8 mouse cellular contexts compared by ENCODE assay signal in genomic region chr15:83664722-83665121, GRCm38 (mm10).
DNase-seq lines count a peak whose midpoint lies in the region; TF ChIP-seq lines count a peak whose summit lies in the region.
"Had no signal": no experiment of that assay in that cellular context is flagged by ENCODE, and none has a peak within 500 bp of the region (broad histone marks: within the 10 kb centered on the region; RNA-seq: fewer than 3 reads in every experiment).

No protein-coding gene starts in this region.

- peak; percentile 37 for DNase-seq in CH12.LX (ENCODE audit: extremely low read depth)
- DNase-seq in ZHBTc4 (ENCODE audit: low read depth, low spot score), result peak; percentile 43
- DNase-seq in cerebellum, postnatal 36 days, result peak; percentile 26 to 31
- DNase-seq in heart, adult 8-10 months (ENCODE audit: low spot score), result peak; percentile 65
- peak; percentile 24 to 25 for DNase-seq in layer of hippocampus, adult 8-10 months (ENCODE audit: low spot score in 2 of 2)
- DNase-seq in lung, postnatal 36 days, result peak; percentile 75
- DNase-seq in telencephalon, adult 2 months (ENCODE audit: low read depth, low spot score), result peak; percentile 23

- no peaks in the 10 kb centered on the region for H3K79me2 ChIP-seq in CH12.LX (replicated peaks; ENCODE audit: control insufficient read depth, extremely low read depth, insufficient read depth, poor library complexity, severe bottlenecking)

- TF ChIP-seq RAD21 in CH12.LX (IDR thresholded peaks at IDR 0.05; ENCODE audit: low read depth, low read length), result peak; percentile 70

- H3K4me2 ChIP-seq in CH12.LX (ENCODE audit: insufficient read depth, low read depth, poor library complexity, severe bottlenecking), result no peak overlapping the region
- H3K4me2 ChIP-seq: embryonic facial prominence, embryonic 15.5 days had no signal

- H3K4me1 ChIP-seq in CH12.LX (ENCODE audit: control insufficient read depth in 1 of 2, insufficient read depth in 2 of 2), result no peaks in the 10 kb centered on the region
- H3K4me1 ChIP-seq: embryonic facial prominence, embryonic 15.5 days had no signal

- TF ChIP-seq CTCF in CH12.LX (conservative IDR thresholded peaks at IDR 0.05 in 1 of 2, IDR thresholded peaks at IDR 0.05 in 1 of 2; ENCODE audit: low read depth in 2 of 2, low read length in 2 of 2), result peak in 1 of 2 experiments; percentile 76; a peak in 2 of 4 replicates

- no peak overlapping the region for H3K9ac ChIP-seq in CH12.LX (ENCODE audit: insufficient read depth, low read depth)
- H3K9ac ChIP-seq: embryonic facial prominence, embryonic 15.5 days had no signal

- in situ Hi-C loops in CH12.LX (cut with MboI; ENCODE audit: low pct_ligation_motif_present, low pct_unique_long_range_greater_than_20kb, low sequenced_read_pairs), result no loop called here

- H3K4me3 ChIP-seq in CH12.LX (replicated peaks in 1 of 3; ENCODE audit: low read depth in 2 of 3, low read length in 2 of 3, poor library complexity in 1 of 3), result no peak overlapping the region
- H3K4me3 ChIP-seq: embryonic facial prominence, embryonic 15.5 days had no signal

- no peak for TF ChIP-seq POLR2A in CH12.LX (IDR thresholded peaks at IDR 0.05; ENCODE audit: low read depth, low read length)

- H3K27ac ChIP-seq in CH12.LX (ENCODE audit: insufficient read depth, low read depth), result no peak overlapping the region
- H3K27ac ChIP-seq: embryonic facial prominence, embryonic 15.5 days had no signal

- H3K9me3 ChIP-seq in CH12.LX (replicated peaks; ENCODE audit: low read length), result no peaks in the 10 kb centered on the region
- H3K9me3 ChIP-seq: embryonic facial prominence, embryonic 15.5 days had no signal

- peaks cover 95% of the 10 kb centered on the region for H3K27me3 ChIP-seq in CH12.LX (replicated peaks)

- no peaks in the 10 kb centered on the region for H3K36me3 ChIP-seq in CH12.LX (replicated peaks in 1 of 2; ENCODE audit: control insufficient read depth in 1 of 2, insufficient read depth in 1 of 2, low read length in 1 of 2)
- H3K36me3 ChIP-seq: embryonic facial prominence, embryonic 15.5 days had no signal

- no peak for TF ChIP-seq EP300 in CH12.LX (IDR thresholded peaks at IDR 0.05; ENCODE audit: low read length)

- dilution Hi-C loops in CH12.LX (cut with MboI; ENCODE audit: extremely low pct_ligation_motif_present, extremely low pct_unique_long_range_greater_than_20kb, low sequenced_read_pairs), result no loop called here

TF ChIP-seq in CH12.LX, 34 proteins besides CTCF, POLR2A, EP300 and RAD21:
- TF ChIP-seq ZKSCAN1 (IDR thresholded peaks at IDR 0.05; ENCODE audit: borderline replicate concordance, low read depth, low read length) (no peak), NRF1 (IDR thresholded peaks at IDR 0.05; ENCODE audit: low read depth, low read length) (no peak), SMC3 (IDR thresholded peaks at IDR 0.05; ENCODE audit: low read depth, low read length) (peak; percentile 71), PAX5 (IDR thresholded peaks at IDR 0.05; ENCODE audit: low read length) (no peak), MAFK (IDR thresholded peaks at IDR 0.05; ENCODE audit: insufficient replicate concordance, low read length) (no peak)

Comparison
In these comparisons a context has a peak if more than half of its experiments do, and no peak if none do; other contexts are left out.
1. DNase-seq: peak in every context shown above with its lines; median percentile 75 in lung, postnatal 36 days; 65 in heart, adult 8-10 months; 43 in ZHBTc4; 37 in CH12.LX; 28 in cerebellum, postnatal 36 days; 24 in layer of hippocampus, adult 8-10 months; 23 in telencephalon, adult 2 months.